Mouse (Mus musculus): Measurements from ENCODE around the gene Rxylt1.

The Rxylt1 gene

DNA sequence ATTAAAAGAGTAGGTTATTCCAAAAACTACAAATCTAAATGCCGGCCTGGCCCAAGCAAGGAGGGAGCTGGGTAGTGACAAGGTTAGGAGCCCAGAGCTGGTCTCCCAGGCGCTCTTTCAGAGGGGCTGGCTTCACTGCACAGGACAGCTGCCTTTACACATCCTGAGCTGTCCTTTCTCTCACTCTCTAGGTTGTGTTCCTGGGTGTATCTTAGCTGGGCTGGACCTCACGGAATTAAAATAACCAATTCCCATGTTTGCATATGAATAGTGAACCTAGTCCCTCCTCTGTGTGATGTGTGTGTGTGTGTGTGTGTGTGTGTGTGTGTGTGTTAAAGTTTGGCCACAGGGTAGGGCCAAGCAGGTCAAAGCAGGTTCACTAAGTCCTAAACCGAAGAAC, 52.2 kb downstream of the Rxylt1 start:
- DNase-seq (ENCODE audit: low read depth, low spot score), result no peak

DNA sequence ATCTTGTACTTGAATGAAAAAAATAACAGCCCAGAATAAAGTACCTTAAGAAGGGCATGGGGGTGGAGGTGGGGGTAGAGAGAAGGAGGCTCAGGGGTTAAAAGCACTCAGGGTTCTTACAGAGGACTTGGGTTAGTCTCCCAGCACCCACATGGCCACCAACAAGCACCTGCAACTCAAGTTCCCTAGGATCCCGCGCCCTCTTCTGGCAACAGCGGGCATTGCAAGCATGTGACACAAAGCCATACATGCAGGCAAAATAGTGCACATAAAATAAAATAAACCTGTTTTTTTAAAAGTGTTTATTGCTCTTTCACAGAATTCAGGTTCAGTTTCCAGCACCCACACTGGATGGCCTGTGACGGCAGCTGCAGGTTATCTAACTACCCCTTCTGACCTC, 56.8 kb downstream of the Rxylt1 start:
- DNase-seq (ENCODE audit: low read depth, low spot score), result no peak

DNA sequence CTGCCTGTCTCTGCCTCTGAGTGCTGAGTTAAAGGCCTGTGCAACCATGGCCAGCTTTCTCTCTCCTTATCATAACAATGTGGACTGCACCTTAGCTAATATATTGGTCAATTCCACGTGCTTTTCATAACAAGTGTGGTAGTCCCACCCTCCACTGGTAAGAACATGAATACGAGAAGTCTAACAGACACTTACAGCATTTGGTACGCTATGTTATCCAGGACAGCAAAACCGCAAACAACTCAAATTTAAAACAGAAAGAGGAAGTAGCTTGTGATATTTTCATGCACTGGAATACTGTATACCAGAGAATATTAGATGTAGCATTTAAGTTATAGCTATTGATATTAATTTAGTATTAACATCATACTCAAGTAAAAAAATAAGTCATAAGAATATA, 57.6 kb downstream of the Rxylt1 start:
- DNase-seq (ENCODE audit: low read depth, low spot score), result no peak

DNA sequence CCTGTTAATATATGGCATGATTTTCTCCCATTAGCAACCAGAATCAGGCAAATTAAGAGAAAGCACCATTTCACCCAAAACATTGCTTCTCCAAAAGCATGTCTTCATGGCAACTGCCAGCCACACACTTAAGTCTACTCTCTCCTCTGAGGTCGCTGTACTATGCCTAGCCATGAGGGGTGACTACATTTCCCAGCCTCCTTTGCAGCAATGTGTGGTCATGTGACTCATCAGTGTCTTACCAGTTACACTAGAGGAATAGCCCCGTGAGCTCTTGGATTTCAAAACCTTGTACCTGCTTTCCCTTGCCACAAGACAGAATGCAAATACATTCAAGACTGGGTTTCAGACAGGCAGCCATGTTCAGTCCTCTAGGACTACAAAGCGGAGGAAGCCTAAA, 58.6 kb downstream of the Rxylt1 start:
- DNase-seq (ENCODE audit: low read depth, low spot score), result no peak

DNA sequence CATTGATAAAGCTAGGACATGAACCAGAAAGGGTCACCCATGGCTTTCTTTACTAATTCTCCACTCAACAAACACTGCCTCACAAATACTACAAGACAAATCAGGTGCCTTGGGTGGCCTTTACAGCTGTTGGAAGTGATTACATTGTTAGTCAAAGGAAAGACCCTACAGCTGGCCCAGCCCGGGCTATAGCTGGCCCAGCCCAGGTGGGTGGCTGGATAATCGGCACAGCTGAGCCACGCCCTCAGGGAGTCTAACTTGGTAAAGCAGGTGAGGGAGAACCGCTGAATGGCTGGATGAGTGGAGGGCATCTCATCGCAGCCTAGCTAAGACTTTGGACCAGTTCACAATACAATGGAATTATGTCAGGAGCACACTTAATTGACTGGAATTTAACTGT, 63.9 kb downstream of the Rxylt1 start:
- no peak for DNase-seq (ENCODE audit: low read depth, low spot score)

DNA sequence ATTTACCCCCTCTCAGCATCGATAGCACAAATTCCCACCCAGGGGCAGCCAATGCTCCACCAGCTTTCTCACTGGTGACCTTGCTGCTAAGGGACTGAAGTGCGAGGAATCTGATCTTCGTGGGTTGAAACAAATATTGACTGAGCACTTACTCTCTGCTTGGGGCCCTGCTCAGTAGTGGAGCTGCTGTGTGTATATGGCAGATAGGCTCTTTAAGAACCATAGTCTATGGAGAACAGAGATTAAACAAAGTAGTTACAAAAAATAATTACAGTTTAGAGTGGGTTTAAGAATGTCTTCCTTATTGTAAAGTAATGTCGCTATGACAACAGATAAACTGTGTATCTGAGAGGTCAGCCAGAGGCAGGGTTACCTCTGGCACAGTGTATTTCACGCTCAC, 66.8 kb downstream of the Rxylt1 start:
- no peak for DNase-seq (ENCODE audit: low read depth, low spot score)

DNA sequence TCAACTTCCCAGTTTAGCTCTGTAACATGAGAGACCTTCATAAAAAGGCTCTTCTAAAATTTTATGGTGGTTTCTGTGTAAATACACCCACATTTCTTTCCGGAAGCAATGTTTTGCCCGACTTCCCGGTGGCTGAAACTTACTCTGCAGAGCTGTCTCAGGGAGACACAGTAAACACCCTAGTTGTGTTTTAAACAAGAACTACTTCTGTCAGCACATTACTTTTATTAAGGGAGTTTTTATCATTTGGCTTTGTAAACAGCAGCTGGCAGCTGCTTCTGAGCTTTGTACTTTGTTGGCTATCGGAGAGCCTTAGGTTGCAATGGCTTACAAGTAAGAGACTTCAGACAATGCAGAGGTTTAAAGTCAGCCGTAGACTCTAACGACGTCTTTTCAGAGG, 67.4 kb downstream of the Rxylt1 start:
- DNase-seq (ENCODE audit: low read depth, low spot score), result no peak
